Mouse (Mus musculus) R1 (cell line): Measurements from ENCODE around the gene Ckap5.

Experiments
- DNase-seq: peaks from one replicate; pipeline ENCODE4 v3.0.0-alpha.2; 2018; ENCODE audit warnings: low read depth, low spot score

The Ckap5 gene

DNA sequence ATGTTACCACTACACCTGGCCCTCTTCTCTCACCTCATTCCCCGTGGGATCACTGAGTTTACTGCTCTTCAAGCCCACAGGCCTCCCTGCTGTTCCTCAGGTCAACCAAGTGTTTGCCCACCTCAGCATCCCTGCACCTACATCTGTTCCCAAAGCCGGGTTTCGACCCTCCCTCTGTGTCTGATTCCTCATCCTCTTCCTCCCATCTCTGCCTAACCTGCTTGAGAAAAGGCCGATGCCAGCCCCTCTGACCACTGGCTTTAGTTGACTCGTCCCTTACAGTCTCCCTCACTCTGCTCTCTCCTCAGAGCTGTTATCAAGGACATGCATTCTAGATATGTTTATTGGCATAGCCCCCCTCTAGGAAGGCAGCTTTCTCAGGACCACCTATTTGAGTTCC is 100.9 kb downstream of the Ckap5 start:
- no peak for DNase-seq

DNA sequence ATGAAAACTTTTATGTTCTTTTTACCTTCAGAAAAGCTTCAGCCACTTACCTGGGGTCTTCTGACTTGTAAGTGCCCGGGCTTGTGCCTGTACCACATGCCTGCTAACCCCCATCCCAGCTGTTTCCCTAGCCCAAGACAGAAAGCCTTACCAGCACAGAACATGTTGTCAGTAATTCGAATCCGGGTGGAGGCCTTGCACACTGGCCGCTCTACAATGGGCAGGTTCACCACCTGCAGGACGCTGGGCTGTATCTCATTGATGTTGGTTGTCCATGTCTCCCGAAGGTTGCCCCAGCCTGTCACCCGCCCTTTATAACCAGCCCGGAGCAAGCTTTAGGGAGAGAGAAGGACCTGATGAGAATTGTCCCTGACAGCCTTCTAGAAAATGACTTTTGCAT is 101.6 kb downstream of the Ckap5 start:
- DNase-seq = no peak

DNA sequence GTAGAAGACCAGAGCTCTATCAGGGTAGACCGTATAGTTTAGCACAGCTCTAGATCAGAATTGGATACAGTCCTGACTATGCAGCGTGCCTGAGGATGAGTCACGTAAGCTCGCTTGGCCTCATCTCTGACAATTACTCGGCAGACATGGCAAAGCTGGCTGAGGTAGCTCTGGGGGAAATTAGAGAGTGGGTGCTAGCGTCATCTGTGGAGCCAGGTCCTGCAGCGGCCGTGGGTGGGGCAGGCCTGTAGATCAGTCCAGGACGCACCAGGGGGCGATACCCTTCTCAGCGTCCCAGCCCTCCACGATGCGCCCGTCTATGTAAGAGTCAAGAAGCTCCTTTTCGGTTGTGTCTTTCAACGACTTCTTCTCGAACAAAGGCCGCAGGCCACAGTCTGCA is 103.1 kb downstream of the Ckap5 start:
- DNase-seq = no peak

DNA sequence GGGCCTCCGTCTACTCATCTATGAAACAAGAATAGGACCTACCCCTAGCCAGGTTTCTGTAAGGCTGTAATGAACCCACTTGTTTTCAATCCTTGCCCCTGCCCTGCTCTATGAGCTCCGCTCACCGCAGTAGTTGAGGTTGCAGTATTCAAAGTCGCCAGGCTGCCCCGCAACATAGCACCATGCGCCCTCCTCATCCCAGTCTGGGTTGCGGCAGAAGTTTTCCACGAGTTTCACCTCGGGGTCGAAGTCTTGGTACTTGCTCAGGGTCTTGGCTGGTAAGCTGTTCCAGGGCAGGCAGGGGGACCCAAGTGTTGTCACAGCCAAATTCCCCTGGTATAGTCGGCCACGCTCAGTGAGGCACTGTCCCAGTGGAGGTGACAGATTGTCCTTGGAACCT is 103.8 kb downstream of the Ckap5 start:
- DNase-seq = no peak

DNA sequence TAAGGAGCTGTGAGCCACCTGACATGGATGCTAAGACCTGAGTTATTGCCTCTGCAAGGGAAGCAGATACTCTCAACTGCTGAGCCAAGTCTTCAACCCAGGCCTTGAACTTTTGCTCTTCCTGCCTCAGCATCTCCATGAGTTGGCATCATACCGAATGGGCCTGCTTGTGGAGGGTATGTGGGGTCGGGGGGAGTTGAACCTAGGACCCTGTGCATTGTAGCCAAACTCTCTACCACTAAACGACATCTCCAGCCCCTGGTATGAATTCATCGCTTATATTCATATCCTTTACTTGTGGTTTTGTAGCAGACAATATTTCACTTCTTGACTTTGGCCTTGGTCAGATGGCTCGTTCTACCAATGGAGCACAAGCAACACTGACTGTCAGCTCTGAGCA is 105.3 kb downstream of the Ckap5 start:
- DNase-seq = no peak

DNA sequence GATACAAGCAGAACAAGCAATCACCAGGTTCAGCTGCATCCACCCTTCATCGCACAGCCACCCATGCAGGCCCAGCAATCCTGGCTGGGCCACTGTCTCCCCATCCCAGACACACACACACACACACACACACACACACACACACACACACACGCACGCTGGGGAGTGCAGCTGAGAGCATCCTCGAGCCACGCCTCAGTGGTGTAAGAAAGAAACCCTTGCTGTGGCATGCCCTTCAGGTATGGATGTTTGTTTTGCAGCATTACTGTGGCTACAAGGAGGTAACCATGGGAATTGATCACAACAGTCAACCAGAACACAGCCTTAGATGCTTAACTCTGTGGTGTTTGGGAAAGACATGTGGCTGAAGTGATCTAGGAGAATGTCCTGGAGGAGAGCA is 105.8 kb downstream of the Ckap5 start:
- no peak for DNase-seq

DNA sequence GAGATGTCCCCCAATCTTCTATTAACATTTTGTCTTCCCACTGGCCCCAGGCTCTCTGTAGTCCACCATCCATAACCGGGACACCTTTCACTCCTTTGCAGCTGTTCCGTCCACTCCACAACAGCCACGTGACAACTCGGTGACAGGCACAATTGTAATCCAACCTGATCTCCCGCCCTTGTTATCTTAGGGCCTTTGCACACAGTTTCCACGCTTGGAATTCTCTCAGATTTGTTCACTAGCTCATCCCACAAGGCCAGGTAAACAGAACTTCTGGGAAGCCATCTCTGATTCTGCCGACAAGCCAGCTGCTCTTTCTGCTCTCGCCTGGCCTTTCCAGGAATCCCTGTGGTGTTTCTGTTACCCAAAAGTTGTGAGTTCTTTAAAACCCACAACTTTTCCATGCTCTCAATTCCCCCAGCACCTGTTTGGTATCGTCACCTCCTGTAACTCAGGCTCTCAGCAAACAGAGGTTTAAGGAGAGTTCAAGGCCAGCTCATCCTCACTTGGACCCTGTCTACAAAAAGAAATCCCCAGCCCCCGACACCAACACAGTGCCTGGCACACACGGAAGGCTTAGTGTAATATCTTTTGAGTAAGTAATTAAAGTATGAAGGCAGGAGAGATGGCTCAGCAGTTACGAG is 106.9 kb downstream of the Ckap5 start:
- DNase-seq = no peak

DNA sequence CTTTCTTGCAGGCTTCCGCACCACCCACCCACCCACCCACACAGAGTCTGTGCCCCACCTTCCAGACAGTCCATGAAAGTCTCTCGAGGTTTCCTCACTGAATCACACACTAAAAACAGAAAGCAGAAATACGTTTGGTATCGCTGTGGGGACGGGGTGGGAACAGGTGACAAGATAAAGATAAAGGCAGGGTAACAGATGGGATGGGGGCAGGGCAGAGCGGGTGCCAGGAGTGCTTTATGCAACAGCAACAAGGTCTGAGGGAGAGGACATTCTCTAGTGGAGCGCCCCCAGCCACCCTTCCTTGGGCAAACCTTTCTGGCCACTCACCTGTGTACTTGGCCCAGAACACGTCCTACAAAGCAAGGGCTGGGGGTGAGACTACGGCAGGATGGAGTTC is 108.3 kb downstream of the Ckap5 start:
- no peak for DNase-seq

DNA sequence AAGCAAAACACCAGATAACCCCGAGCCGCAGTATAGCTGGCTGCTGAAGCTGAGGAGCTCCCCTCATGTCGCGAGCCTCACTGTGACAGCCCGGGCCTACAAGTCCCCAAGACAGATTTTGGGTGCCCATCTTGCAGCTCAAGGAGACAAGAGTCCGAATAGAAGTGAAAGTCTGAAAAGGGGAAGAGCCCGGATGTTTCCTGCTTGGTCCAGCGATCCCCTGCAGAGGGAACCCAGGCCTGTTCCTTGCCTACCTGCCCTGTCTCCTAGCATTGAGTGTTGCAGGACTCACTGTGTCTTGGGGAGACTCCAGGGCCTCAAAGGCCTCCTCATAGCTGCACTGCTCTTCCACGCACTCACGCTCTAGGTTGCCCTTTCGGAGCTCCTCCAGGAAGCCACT is 108.9 kb downstream of the Ckap5 start:
- no peak for DNase-seq

DNA sequence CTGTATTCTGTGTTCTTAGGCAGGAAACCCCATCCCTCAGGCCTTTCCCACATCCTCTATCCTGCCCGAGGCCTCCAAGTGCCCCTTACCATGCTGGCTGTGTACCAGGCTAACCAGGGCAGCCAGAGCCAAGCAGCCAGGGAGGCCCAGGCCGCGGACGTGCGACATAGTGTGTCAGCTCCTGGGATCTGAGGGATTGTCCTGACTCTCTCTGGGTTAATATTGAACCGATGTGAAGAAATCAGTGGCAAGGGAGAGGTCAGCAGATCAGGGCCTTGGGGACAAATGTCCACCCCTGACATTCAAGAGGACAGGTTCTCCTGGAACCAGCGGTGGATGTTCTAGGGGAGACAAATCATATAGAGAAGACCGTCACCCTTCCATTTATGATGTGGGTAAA is 109.7 kb downstream of the Ckap5 start, which contains the start of gene F2:
Gene F2, minus strand, starts transcription at position 186 of the 400 bp plus-strand sequence.
- DNase-seq = no peak

DNA sequence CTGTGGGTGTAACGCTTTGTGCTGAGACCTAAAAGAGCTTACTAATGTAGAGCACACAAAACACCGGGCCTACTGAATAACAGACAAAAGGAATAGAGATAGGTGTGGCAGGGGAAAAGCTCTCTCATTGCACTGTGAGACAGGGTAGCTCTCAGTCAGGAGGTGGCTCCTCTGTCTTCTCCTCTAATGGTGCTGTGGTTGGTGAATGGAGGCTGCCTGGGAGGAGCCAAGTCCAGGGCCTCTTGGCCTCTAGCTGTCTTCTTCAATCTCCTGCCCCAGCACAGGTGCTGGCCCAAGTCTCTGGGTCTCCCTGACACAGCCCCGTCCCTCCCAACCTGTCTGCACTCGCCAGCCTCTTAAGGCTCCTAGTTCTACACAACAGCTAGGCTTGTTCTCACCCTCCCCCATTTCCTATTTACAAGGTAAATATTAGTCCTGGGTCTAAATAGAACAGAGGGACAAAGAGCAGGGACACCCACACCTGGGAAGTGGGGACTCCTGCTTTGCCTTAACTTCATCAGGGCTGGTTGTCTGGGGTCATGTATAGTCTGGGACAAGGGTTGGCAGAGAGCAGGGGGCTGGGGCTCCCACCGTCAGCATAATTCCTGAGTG is 110.3 kb downstream of the Ckap5 start:
- DNase-seq = peak; percentile 72

DNA sequence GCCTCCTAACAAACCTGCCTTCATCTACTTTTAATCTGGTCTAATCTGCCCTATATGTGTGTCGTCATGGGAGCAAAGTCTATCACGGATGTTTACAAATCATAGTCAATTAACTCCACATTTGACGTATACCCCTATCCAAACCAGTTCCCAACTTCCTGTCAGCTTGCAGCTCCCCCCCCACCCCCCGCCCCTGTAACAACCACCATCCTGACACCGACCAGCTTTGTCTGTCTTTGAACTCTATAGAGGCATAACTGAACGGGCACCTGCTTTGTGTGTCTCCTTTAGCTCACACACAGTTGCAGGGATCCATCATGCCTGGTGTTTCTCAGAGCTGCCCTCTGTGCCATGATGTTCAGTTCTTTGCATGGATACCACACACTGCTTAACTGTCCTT is 112.4 kb downstream of the Ckap5 start:
- DNase-seq = no peak

DNA sequence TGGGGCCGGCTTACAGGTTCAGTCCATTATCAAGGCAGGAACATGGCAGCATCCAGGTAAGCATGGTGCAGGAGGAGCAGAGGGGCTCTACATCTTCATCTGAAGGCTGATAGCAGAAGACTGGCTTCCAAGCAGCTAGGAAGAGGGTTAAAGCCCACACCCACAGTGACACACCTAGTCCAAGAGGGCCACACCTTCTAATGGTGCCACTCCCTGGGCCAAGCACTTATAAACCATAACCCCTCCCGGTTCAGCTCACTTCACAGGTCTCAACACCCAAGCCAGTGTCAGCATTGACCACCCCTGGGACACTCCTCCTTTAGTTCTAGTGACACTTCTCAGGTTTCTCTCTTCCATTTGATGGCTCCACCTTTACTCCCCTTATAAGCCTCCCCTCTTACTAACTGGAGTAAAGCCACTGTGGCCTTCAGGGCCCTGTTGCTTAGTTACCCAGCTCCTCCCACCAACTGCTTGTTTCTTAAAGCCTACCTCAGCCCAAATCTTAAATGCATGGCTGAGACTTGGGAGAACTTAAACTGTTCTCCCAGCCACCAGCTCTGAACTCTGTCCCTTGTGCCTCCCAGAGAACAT is 116.4 kb downstream of the Ckap5 start:
- peak; percentile 68 for DNase-seq

DNA sequence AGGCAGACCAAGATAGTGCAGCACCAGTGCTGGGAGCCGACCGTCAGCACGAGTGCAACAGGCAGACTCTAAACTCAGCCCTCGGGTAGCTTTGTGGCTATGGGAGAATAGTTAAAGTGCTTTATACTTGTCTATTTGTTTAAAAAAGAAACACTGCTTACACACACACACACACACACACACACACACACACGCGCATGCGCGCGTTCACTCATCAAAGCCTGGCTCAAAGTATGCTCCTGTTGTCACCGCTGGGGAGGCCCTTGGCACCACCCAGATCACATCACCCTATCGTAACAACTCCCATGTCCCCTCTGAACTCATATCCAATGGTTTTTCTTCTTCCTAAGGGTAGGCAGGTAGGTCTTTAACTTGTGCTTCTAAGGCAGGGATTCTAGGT is 117.5 kb downstream of the Ckap5 start:
- no peak for DNase-seq

DNA sequence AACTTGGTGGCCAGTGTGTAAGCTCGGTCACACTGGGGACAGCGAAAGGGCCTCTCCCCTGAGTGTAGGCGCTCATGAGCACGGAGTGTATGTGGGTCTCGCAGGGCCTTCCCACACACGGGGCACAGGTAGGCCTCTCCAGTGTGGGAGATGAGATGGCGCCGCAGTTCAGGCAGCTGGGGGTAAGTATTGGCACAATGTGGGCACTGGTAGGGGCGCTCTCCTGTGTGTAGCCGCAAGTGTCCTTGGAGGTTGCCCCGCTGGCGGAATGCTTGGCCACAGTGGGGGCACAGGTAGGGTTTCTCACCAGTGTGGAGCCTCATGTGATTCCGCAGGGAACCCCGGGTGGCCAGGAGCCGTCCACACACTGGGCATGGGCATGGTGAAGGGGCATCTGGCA is 118.8 kb downstream of the Ckap5 start:
- DNase-seq = no peak

DNA sequence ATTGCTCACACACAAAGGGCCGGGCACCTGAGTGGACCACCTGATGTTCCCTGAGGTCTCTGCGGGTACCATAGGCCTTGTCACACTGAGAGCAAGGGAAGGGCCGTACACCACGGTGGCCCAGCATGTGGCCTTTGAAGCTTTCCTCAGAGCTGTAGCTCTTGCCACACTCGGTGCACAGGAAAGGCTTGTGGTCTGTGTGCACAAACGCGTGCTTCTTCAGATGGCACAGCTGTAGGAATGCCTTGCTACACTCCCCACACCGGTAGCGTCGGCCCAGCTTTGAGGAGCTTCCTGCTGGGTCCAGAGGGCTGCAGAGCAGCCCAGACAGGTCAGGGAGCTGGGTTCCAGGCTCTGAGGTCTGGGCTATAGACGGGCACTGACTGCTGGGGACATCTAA is 119.2 kb downstream of the Ckap5 start:
- DNase-seq = no peak

DNA sequence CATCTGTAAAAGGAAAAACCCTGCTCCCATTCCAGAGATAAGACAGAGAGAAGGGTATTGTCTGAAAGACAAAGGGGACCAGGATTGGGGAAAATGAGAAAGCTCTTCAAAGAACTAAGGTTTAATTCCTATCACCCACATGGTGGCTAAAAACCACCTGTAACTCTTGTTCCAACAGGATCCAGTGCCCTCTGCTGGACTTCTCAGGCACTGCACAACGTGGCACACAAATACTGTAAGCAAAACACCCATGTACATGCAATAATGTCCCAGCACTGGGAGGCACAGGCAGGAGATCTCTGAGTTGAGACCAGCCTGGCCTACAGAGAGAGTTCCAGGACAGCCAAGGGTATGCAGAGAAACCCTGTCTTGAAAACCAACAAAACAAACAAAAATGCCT is 120.2 kb downstream of the Ckap5 start:
- peak; percentile 91 for DNase-seq

DNA sequence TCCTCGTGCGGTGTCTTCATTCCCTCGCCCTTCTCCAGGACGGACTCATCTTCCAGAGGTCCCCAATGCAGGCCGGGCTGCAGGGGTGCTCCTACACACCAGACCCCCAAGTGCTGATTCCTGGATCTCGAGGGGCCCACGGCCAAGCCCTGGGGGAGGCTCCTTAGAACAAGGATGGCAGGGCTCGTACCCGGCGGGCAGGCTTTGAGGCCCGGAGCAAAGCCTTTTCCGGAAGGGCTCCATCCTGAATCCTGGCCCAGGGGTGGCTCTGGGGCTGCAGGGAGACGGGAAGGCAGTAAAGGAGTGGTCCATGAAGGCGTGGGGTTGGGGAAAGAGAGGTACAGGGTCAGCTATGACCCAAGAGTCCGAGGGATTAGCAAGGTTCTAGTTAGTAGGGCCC is 122.6 kb downstream of the Ckap5 start:
- DNase-seq = no peak

DNA sequence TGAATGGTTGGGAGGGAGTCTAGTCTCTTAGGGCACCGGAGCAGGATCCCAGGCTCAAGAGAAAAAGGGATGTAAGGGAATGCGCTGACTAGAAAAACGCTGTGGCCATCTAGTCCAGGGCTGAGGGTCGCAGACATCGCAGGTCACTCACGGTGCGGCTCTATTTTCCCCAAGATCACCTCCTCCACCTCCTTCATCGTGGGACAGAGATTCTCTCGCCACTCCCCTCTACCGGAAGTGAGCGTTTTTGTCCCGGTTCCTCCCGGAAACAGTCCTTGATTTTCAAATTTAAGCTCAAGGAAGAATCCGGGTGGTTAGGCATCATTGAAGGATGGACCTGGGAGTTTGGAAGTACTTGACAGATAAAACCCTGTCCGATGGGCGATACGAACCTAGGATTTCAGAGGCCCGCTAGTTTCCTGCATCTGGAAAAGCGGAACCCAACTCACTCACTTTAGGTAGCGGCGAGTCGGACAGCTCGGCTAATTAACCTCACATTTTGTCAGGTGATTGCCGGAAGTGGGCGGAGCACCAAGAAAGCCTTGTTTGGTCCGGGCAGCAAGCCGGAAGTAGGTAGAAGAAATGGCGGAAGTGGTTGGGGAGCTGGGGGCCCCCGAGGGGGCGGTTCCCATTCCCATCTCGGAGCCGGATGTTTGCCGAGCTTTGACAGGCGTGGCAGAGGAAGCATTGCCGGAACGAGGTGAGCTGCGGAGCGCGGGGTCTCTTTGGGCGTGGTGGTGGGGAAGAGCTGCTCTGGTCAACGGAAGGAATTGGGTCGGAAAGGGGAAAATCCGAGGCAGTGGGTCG is 123.2 kb downstream of the Ckap5 start, which contains the start of the genes Zfp408 and Arhgap1:
Gene Zfp408, minus strand, starts transcription at position 239 of the 807 bp plus-strand sequence.
Gene Arhgap1, plus strand, starts transcription at position 308 of the 807 bp plus-strand sequence.
- peak; percentile 100 for DNase-seq

DNA sequence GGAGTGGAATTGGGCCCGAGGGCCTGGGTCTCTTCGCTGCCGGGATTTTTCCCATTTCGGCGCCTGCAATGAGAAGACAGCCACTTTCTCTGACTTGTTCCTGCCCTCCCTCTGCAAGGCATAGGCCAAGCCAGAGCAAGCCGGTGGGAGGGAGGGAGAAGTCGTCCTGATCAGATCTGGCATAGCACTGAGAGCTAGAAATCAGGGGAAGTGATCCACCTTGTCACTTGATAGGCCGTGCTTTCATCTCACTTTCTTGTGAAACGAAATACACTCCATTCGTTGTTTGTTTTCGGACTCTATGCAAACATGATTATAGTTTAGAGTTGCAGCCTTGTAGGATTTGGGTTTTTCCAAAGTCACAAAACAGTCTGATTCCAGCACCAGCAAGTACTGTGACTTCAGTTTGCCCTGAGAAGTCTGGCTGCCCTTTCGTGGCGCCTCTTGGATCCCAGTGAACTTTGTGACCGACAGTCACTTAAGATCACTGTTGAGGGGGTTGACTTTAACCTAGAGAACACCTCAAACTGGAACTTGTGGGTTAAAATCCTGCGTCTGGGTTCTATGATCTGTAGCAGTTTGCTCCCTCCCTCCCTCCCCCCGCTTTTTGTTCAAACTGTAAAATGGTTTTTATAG is 123.9 kb downstream of the Ckap5 start:
- DNase-seq = no peak

DNA sequence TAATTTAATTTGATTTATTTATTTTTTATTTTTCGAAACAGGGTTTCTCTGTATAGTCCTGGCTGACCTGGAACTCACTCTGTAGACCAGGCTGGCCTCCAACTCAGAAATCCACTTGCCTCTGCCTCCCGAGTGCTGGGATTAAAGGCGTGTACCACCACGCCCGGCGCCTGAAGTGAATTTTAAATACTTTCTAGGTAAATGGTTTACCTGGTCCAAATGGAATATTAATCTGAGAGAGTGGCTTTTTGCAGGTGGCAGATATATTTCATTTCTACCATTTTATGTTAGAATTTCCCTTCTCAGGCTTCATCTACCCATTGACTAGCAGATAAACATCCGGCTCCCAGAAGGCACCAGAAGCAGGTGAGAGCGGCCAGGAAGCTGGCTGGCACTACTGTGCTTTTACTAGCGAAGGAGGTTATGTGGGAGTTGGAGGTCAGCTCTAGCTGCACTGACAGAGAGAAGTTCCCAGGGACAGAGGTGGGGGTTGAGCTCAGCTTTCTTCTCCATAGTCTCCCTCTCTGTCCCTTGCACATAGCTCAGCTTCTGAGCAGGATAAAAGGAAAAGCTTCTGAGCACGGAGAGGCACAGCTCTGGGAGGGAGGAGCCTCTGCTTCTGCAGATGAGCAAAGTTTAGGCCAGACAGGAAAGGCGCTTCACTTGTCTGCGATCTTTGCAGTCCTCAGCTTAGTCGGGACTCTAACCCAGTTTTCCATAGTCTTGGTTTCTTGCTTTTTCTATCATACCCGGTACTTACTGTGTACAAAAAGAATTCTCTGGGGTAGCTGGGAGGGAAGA is 125.1 kb downstream of the Ckap5 start:
- no peak for DNase-seq
